Mouse (Mus musculus) midbrain, embryonic 15.5 days (tissue): Measurements from ENCODE around the gene Arl15. TPM values are rescaled to one million over a fixed set of nuclear protein-coding genes. Genes with fewer than 3 reads are reported as not detected.

Source experiments
- ATAC-seq: fragments of 200-750 bp; cut with Nextera tagmentation; replicated peaks from 2 replicates; pipeline ENCODE4 v1.8.0; 2017; ENCODE audit warnings: moderate TSS enrichment
- H3K27ac ChIP-seq: fragments of 300-500 bp; sonication (generic); 2 replicates; pipeline ENCODE4 v1.5.1; 2015; ENCODE audit warnings: mild to moderate bottlenecking, inconsistent platforms
- H3K27me3 ChIP-seq: fragments of 300-500 bp; sonication (generic); replicated peaks from 2 replicates; pipeline ENCODE4 v1.6.1; 2015; ENCODE audit warnings: inconsistent platforms
- H3K36me3 ChIP-seq: fragments of 300-500 bp; sonication (generic); replicated peaks from 2 replicates; pipeline ENCODE4 v1.6.1; 2015; ENCODE audit warnings: inconsistent platforms
- H3K4me1 ChIP-seq: fragments of 300-500 bp; sonication (generic); 2 replicates; pipeline ENCODE4 v1.6.1; 2015; ENCODE audit warnings: inconsistent platforms
- H3K4me2 ChIP-seq: fragments of 300-500 bp; sonication (generic); 2 replicates; pipeline ENCODE4 v1.6.1; 2015; ENCODE audit warnings: inconsistent platforms, mild to moderate bottlenecking, moderate library complexity
- H3K4me3 ChIP-seq: fragments of 300-500 bp; sonication (generic); 2 replicates; pipeline ENCODE4 v1.5.1; 2015; ENCODE audit warnings: mild to moderate bottlenecking, inconsistent platforms
- H3K9ac ChIP-seq: fragments of 300-500 bp; sonication (generic); 2 replicates; pipeline ENCODE4 v1.6.1; 2015; ENCODE audit warnings: mild to moderate bottlenecking, inconsistent platforms
- H3K9me3 ChIP-seq: fragments of 300-500 bp; sonication (generic); 2 replicates; pipeline ENCODE4 v1.6.1; 2016; ENCODE audit warnings: inconsistent platforms
- WGBS: fragments of 180-500 bp; shearing (Covaris S2); methylation state at CpG from one replicate; pipeline ENCODE4 v1.1.7; 2015; ENCODE audit warnings: mixed read lengths; 5-methylcytosine and 5-hydroxymethylcytosine counted together
- polyA plus RNA-seq: library from polyadenylated mRNA; unstranded; fragments of >200 nt; fragmentation: Nextera tagmentation; extraction: Ambion mirVana; gene quantifications from 2 replicates; pipeline ENCODE4 v1.2.1, GENCODE M21; 2015

Arl15 gene
- polyA plus RNA-seq, 1 experiment from 2014 or later: 18.5 TPM

DNA sequence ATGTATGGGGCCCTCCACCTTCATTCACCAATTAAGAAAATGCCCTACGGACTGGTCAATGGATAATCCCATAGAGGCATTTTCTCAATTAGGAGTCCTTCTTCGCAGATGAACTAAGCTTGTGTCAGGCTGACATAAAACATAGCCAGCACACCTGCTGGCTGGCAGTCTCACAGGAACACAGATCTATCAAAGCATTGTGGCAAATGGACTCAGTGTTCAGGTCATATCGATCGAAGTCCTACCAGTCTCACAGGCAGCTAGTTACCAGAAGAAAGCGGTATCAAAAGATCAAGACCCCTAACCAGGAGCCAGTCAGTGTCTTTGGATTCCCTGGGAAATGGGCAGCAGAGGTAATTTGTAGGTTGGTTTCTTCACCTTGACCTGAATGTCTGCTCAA lies 274.1 kb downstream of the Arl15 start:
- Histone ChIP-seq H3K9ac (no peak overlapping the region), H3K36me3 (no peaks in the 10 kb centered on the region), H3K27me3 (no peaks in the 10 kb centered on the region), H3K4me1 (no peaks in the 10 kb centered on the region), H3K4me3 (no peak overlapping the region), H3K4me2 (no peak overlapping the region), H3K27ac (no peak overlapping the region), H3K9me3 (no peaks in the 10 kb centered on the region)
- 85% methylated on average over 5 of the region's 5 CpGs for WGBS
- ATAC-seq: no peak

DNA sequence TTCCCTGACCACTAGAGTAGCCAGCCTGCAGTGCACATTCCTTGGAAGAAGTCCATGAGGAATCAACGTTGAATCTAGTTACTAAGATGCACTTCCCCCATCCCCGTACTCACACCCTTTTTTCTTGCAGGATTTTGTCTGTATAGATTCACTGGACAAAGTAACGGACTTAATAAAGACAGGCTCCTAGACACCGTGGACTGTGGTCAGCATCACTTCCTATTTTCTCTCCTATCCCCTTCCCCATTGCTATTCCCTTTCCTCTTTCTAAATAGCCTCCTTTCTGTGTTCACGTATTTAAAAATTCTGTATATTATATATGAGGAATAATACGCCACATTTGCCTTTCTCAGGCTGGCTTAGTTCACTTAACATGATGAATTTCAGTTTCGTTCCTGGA lies 277.1 kb downstream of the Arl15 start:
- Histone ChIP-seq H3K9me3 (no peaks in the 10 kb centered on the region), H3K27me3 (no peaks in the 10 kb centered on the region), H3K9ac (no peak overlapping the region), H3K27ac (no peak overlapping the region), H3K4me2 (no peak overlapping the region), H3K4me3 (no peak overlapping the region), H3K4me1 (no peaks in the 10 kb centered on the region), H3K36me3 (no peaks in the 10 kb centered on the region)
- no peak for ATAC-seq
- 94% methylated on average over 7 of the region's 7 CpGs for WGBS

DNA sequence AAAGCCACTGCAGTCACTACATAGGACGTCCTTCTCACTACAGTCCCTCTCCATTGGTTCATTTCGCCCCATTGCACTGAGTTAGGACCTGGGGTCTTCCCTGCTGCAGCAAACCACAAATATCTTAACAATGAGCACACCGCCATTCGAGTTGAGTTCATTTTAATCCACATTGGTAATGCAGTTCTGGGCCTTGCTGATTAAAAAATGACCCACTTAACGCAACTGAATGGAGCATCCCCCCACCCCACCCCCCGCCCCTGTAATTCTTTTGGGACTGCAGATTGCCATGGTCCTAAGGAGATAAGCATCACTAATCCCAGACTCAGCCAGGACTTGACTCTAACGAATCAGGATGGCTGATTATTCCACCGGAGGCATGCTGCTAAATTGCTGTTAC lies 280.2 kb downstream of the Arl15 start:
- H3K9ac ChIP-seq: no peak overlapping the region
- no peaks in the 10 kb centered on the region for H3K36me3 ChIP-seq
- no peaks in the 10 kb centered on the region for H3K27me3 ChIP-seq
- no peaks in the 10 kb centered on the region for H3K9me3 ChIP-seq
- no peak overlapping the region for H3K27ac ChIP-seq
- H3K4me1 ChIP-seq: peaks cover 12% of the 10 kb centered on the region
- H3K4me2 ChIP-seq: no peak overlapping the region
- peak; percentile 31; the same call in 1 of the 2 replicates for ATAC-seq
- H3K4me3 ChIP-seq: no peak overlapping the region
- WGBS: 12% methylated on average over 8 of the region's 8 CpGs

GRCm38 (mm10) chr13:114075724-114076384 lies 281.5 kb downstream of the Arl15 start:
- no peaks in the 10 kb centered on the region for H3K9me3 ChIP-seq
- no peak overlapping the region for H3K9ac ChIP-seq
- no peaks in the 10 kb centered on the region for H3K27me3 ChIP-seq
- no peak for ATAC-seq
- H3K4me3 ChIP-seq: no peak overlapping the region
- no peak overlapping the region for H3K27ac ChIP-seq
- H3K36me3 ChIP-seq: no peaks in the 10 kb centered on the region
- 73% methylated on average over 9 of the region's 9 CpGs for WGBS
- H3K4me1 ChIP-seq: peaks cover 12% of the 10 kb centered on the region
- H3K4me2 ChIP-seq: no peak overlapping the region

- 67% methylated on average over 9 of the region's 9 CpGs for WGBS
- H3K27ac ChIP-seq: no peak overlapping the region
These were observed 282.9 kb downstream of the Arl15 start for GRCm38 (mm10) chr13:114077181-114077580.

DNA sequence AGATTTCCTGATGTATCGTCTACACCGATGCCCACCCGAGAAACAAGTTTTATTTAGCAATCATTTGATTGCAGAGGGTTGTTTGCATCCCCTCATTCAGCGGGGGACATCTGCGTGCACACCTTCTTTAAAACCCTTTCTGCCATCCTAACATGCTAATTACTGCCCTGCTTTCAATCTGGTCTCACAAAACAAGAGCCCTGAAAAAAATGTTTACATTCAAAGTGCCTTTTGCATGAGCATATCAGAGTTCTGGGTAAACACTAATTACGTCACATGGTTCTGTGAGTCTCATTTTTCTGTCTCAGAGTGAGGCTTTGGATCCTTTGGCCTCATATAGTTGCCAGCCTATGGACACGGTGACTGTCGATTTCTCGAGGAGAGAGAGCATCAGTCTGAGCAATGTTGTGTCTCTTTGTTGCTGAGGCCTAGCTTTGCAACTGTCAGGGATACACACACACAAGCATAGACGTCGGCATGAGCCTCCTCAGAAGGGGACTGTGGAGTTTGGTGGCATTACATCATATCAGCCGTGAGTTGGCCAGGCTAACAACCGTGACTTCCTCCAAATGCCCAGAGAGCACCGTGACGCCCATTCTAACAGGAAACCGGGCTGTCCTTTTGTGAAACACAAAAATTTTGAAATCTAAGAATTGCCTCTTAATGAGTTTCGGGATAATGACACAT lies 283.4 kb downstream of the Arl15 start:
- WGBS: 43% methylated on average over 17 of the region's 17 CpGs
- peak; percentile 52 for ATAC-seq
- H3K27me3 ChIP-seq: no peaks in the 10 kb centered on the region
- H3K9me3 ChIP-seq: no peaks in the 10 kb centered on the region
- H3K27ac ChIP-seq: no peak overlapping the region
- H3K4me2 ChIP-seq: no peak overlapping the region
- H3K9ac ChIP-seq: no peak overlapping the region
- no peak overlapping the region for H3K4me3 ChIP-seq
- no peaks in the 10 kb centered on the region for H3K36me3 ChIP-seq
- H3K4me1 ChIP-seq: peaks cover 12% of the 10 kb centered on the region

More at GRCm38 (mm10) chr13:114077181-114077580, 282.9 kb downstream of the Arl15 start:
- no peak overlapping the region for H3K4me3 ChIP-seq
- H3K9ac ChIP-seq: no peak overlapping the region
- H3K9me3 ChIP-seq: no peaks in the 10 kb centered on the region
- H3K4me2 ChIP-seq: no peak overlapping the region
- no peaks in the 10 kb centered on the region for H3K36me3 ChIP-seq
- peaks cover 12% of the 10 kb centered on the region for H3K4me1 ChIP-seq
- 0 out of 2 replicates have a peak, but pooled peaks have one; percentile 31 for ATAC-seq
- H3K27me3 ChIP-seq: no peaks in the 10 kb centered on the region

DNA sequence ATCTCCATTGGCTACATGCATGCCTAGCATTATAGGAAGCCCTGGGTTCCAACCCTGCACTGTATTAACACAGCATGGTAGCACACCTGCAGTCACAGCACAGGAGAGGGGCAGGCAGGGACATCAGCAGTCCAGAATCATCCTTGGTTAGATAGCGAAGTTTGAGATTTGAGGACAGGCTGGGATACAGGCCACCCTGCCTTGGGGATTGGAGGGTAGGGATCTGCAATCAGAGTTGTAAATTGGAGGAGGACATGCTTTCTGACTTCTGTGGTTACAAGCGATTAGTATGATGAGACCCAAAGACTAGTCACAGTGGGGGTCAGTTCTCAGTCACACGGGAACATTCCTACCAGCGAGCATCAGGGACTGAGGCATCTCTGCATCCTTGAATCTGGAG lies 284.5 kb downstream of the Arl15 start:
- H3K36me3 ChIP-seq: no peaks in the 10 kb centered on the region
- H3K9ac ChIP-seq: no peak overlapping the region
- H3K4me2 ChIP-seq: no peak overlapping the region
- no peak for ATAC-seq
- no peaks in the 10 kb centered on the region for H3K27me3 ChIP-seq
- no peaks in the 10 kb centered on the region for H3K9me3 ChIP-seq
- peaks cover 12% of the 10 kb centered on the region for H3K4me1 ChIP-seq
- H3K27ac ChIP-seq: no peak overlapping the region
- H3K4me3 ChIP-seq: no peak overlapping the region
- WGBS: 77% methylated on average over 4 of the region's 4 CpGs

DNA sequence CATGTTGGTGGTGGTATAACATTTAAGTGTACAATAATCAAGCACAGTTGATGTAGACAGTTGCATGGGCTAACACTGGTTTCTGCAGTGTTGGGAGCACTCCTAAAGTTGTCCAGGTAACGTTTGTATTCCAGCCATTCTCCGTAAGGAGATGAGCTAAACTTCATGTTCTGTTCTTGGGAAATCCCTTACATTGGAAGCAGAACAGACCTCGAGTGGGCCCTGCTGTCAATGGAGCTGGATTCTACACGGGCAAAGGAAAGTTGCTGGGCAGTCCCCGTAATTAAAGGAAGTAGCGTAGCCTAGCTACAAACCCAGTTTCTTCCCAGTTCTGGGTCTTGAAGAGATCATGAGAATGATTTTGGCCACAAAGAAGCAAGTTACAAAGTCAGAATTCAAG lies 285.4 kb downstream of the Arl15 start:
- 92% methylated on average over 6 of the region's 6 CpGs for WGBS
- Histone ChIP-seq H3K27ac (no peak overlapping the region), H3K27me3 (no peaks in the 10 kb centered on the region), H3K36me3 (no peaks in the 10 kb centered on the region), H3K4me1 (peaks cover 12% of the 10 kb centered on the region), H3K4me2 (no peak overlapping the region), H3K9me3 (no peaks in the 10 kb centered on the region), H3K9ac (no peak overlapping the region), H3K4me3 (no peak overlapping the region)
- ATAC-seq: no peak

DNA sequence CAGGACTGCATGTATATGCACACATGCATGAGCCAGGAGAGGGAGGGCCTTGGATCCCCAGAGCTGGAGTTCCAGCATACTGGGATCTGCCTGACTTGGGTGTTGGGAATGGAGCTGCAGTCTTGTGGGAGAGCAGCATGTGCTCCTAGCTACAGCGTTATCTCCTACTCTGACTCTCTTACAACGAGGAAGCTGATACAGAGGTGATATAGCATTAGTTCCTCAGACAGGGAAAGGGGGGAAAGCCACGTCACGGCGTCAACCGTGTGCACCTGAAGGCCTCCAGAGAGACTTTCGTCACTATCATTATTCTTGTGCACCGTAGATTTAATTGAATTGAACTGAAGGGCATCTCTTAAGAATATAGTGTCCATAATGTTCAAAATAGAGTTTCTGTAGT lies 286.2 kb downstream of the Arl15 start:
- Histone ChIP-seq H3K9me3 (no peaks in the 10 kb centered on the region), H3K36me3 (no peaks in the 10 kb centered on the region), H3K4me3 (no peak overlapping the region), H3K27ac (no peak overlapping the region), H3K9ac (no peak overlapping the region), H3K4me2 (no peak overlapping the region), H3K27me3 (no peaks in the 10 kb centered on the region), H3K4me1 (peaks cover 12% of the 10 kb centered on the region)
- ATAC-seq: no peak
- WGBS: 94% methylated on average over 8 of the region's 8 CpGs

DNA sequence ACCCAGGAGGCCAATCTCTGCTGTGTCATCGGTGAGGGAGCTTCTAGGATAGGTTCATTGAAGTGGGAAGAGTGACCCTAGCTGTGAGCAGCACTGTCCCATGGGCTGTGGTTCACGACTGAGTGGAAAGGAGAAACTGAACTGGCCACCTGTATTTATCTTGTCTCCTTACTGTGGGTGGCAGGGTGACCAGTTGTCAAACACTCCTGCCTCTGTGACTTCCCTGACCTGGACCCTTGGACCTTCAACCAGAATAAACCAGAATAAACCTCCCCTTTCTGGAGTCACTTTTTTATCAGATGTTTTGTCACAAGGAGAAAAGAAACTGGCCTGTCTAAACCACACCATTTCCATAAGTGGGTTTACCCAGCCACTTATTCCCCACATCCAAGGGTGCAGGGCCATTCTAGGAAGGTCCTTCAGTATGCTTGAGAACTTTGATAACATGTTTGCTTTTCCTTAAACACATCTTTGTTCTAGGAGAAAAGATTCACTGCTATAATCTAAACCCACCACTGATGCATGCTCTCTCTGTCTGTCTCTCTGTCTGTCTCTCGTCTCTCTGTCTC lies 289.3 kb downstream of the Arl15 start:
- no peaks in the 10 kb centered on the region for H3K36me3 ChIP-seq
- H3K9me3 ChIP-seq: no peaks in the 10 kb centered on the region
- H3K4me1 ChIP-seq: no peaks in the 10 kb centered on the region
- no peak overlapping the region for H3K4me2 ChIP-seq
- WGBS: 96% methylated on average over 3 of the region's 3 CpGs
- no peak overlapping the region for H3K4me3 ChIP-seq
- no peak overlapping the region for H3K9ac ChIP-seq
- H3K27me3 ChIP-seq: no peaks in the 10 kb centered on the region
- no peak overlapping the region for H3K27ac ChIP-seq
- ATAC-seq: no peak

- no peaks in the 10 kb centered on the region for H3K27me3 ChIP-seq
- H3K9me3 ChIP-seq: no peaks in the 10 kb centered on the region
- H3K36me3 ChIP-seq: no peaks in the 10 kb centered on the region
- 81% methylated on average over 8 of the region's 8 CpGs for WGBS
- no peak for ATAC-seq
- no peak overlapping the region for H3K27ac ChIP-seq
- no peak overlapping the region for H3K4me3 ChIP-seq
- no peaks in the 10 kb centered on the region for H3K4me1 ChIP-seq
- H3K4me2 ChIP-seq: no peak overlapping the region
- no peak overlapping the region for H3K9ac ChIP-seq
These were observed 291.1 kb downstream of the Arl15 start for GRCm38 (mm10) chr13:114085442-114085841.

DNA sequence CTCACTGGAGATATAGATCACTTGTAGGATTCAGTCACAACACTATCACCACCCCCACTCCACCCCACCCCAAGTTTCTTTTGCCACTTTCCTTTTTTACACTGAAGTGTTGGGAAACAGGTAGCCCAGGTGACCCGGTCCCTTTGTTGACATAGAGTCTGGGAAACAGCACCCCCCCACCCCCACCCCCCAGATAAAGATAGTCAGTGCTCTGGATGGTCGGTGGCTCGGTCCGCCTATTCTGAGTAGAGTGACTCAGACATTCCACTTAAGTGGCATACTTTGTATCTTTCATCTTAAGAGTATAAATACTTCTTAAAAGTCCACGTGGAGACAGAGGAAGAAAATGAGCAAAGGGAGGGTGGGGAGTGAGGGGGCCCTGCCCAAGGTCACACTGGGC lies 292.0 kb downstream of the Arl15 start:
- Histone ChIP-seq H3K27ac (no peak overlapping the region), H3K4me1 (no peaks in the 10 kb centered on the region), H3K36me3 (no peaks in the 10 kb centered on the region), H3K4me2 (no peak overlapping the region), H3K9me3 (no peaks in the 10 kb centered on the region), H3K4me3 (no peak overlapping the region), H3K27me3 (no peaks in the 10 kb centered on the region), H3K9ac (no peak overlapping the region)
- WGBS: 87% methylated on average over 5 of the region's 5 CpGs
- ATAC-seq: no peak

DNA sequence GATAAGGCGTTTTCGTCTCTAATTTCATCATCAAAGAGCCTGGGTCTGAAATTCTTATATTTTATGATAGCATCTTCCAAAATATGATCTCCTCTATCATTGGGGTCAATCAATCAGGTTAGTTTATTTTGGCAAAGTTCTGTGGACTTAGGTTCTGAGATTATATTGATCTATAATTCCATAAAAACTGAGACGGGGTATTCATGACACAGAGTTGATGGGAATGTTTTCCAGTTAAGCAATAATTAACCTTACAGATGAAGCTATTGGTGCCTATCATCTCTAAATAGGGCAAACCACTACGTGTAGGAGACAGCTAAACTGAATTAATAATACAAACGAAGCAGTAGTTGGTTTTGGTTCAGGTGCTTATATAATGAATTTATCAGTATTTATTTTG lies 292.5 kb downstream of the Arl15 start:
- H3K9ac ChIP-seq: no peak overlapping the region
- H3K36me3 ChIP-seq: no peaks in the 10 kb centered on the region
- no peak overlapping the region for H3K4me2 ChIP-seq
- no peaks in the 10 kb centered on the region for H3K4me1 ChIP-seq
- ATAC-seq: no peak
- H3K4me3 ChIP-seq: no peak overlapping the region
- H3K27ac ChIP-seq: no peak overlapping the region
- H3K27me3 ChIP-seq: no peaks in the 10 kb centered on the region
- H3K9me3 ChIP-seq: no peaks in the 10 kb centered on the region
- WGBS: 91% methylated on average over 5 of the region's 5 CpGs
